Mouse (Mus musculus) left cerebral cortex, postnatal 14 days (tissue): Measurements from ENCODE around the gene Strn3. TPM values are rescaled to one million over a fixed set of nuclear protein-coding genes. Genes with fewer than 3 reads are reported as not detected.

Experiments
- DNase-seq, 2 experiments: peaks; one replicate each; pipeline ENCODE4 v3.0.0; 2021 to 2022; ENCODE audit warnings: low spot score in 2 of 2, mixed read lengths in 1 of 2
- intact Hi-C: fragments of 180-260 bp; cut with DNase I; formaldehyde crosslinking; loops from one replicate; pipeline ENCODE4 v1.15.1; 2025
- long read RNA-seq, 2 experiments: library from polyadenylated mRNA; stranded (forward); transcript quantifications; one replicate each; pipeline ENCODE4 v2.0.0; 2021
- total RNA-seq, 2 experiments: library from RNA; stranded (reverse); gene quantifications; 2 replicates each; pipeline ENCODE4 v1.2.3; 2021

The Strn3 gene
- total RNA-seq, result 10 to 100 TPM; 75.9 to 77.6 TPM
- long read RNA-seq, experiment 1, transcript Strn3-202 (16 exons, 2,791 nt), result minor isoform, 43 of 121 reads
- long read RNA-seq, experiment 1, transcript Strn3-201 (18 exons, 3,046 nt), result major isoform, 46 of 121 reads
- long read RNA-seq, experiment 1, partial matches to known transcripts, result 4 of 121 reads
- long read RNA-seq, experiment 1, other reads (novel, unspliced or antisense), result 28 of 121 reads
- long read RNA-seq, experiment 2, transcript Strn3-201 (18 exons, 3,046 nt), result minor isoform, 32 of 101 reads
- long read RNA-seq, experiment 2, transcript Strn3-202 (16 exons, 2,791 nt), result major isoform, 41 of 101 reads
- long read RNA-seq, experiment 2, partial matches to known transcripts, result 2 of 101 reads
- long read RNA-seq, experiment 2, other reads (novel, unspliced or antisense), result 26 of 101 reads

- intact Hi-C loops, result loop anchor here (5.0 kb wide), 1 partner anchor 45 kb away; no protein-coding TSS in a partner anchor
- peak; percentile 96 to 97 for DNase-seq
These were observed at the start of gene Strn3 for GRCm38 (mm10) chr12:51691845-51692632. TSS of gene Strn3 (minus strand) at chr12:51691897.

GRCm38 (mm10) chr12:51736807-51737206 lies 45.1 kb upstream of the Strn3 start:
- intact Hi-C loops, result loop anchor here (5.0 kb wide), 1 partner anchor 45 kb away; the partner anchor contains the start of genes Ap4s1 and Strn3
- peak in 1 of 2 experiments; percentile 31 for DNase-seq

GRCm38 (mm10) chr12:51736381-51736780 lies 44.7 kb upstream of the Strn3 start:
- DNase-seq, result no peak
- intact Hi-C loops, result loop anchor here (5.0 kb wide), 1 partner anchor 44 kb away; the partner anchor contains the start of genes Ap4s1 and Strn3

GRCm38 (mm10) chr12:51735840-51736271 lies 44.2 kb upstream of the Strn3 start:
- intact Hi-C loops, result loop anchor here (5.0 kb wide), 1 partner anchor 44 kb away; the partner anchor contains the start of genes Ap4s1 and Strn3
- DNase-seq, result no peak

- intact Hi-C loops, result loop anchor here (5.0 kb wide), 1 partner anchor 42 kb away; the partner anchor contains the start of genes Ap4s1 and Strn3
- DNase-seq, result no peak
These were observed 43.0 kb upstream of the Strn3 start for GRCm38 (mm10) chr12:51734605-51735211.

- DNase-seq, result no peak
- intact Hi-C loops, result no loop called here
These were observed 38.1 kb upstream of the Strn3 start for GRCm38 (mm10) chr12:51729827-51730226.

GRCm38 (mm10) chr12:51729058-51729457 lies 37.4 kb upstream of the Strn3 start:
- DNase-seq, result peak; percentile 51 to 72
- intact Hi-C loops, result no loop called here

GRCm38 (mm10) chr12:51721836-51722235 lies 30.1 kb upstream of the Strn3 start:
- no peak for DNase-seq
- intact Hi-C loops, result no loop called here

GRCm38 (mm10) chr12:51718617-51719016 lies 26.9 kb upstream of the Strn3 start:
- intact Hi-C loops, result no loop called here
- DNase-seq, result no peak

GRCm38 (mm10) chr12:51712685-51713084 lies 21.0 kb upstream of the Strn3 start:
- intact Hi-C loops, result no loop called here
- DNase-seq, result no peak

- intact Hi-C loops, result no loop called here
These were observed 18.5 kb upstream of the Strn3 start for GRCm38 (mm10) chr12:51710154-51710553.

GRCm38 (mm10) chr12:51709741-51710140 lies 18.0 kb upstream of the Strn3 start:
- peak in 1 of 2 experiments; percentile 20 for DNase-seq
- intact Hi-C loops, result no loop called here

More at GRCm38 (mm10) chr12:51710154-51710553, 18.5 kb upstream of the Strn3 start:
- DNase-seq, result no peak

GRCm38 (mm10) chr12:51708941-51709686 lies 17.4 kb upstream of the Strn3 start:
- peak; percentile 74 to 77 for DNase-seq
- intact Hi-C loops, result no loop called here

- intact Hi-C loops, result no loop called here
These were observed 15.1 kb upstream of the Strn3 start for GRCm38 (mm10) chr12:51706673-51707235.

GRCm38 (mm10) chr12:51705778-51706177 lies 14.1 kb upstream of the Strn3 start:
- intact Hi-C loops, result no loop called here
- DNase-seq, result no peak

More at GRCm38 (mm10) chr12:51706673-51707235, 15.1 kb upstream of the Strn3 start:
- DNase-seq, result no peak

GRCm38 (mm10) chr12:51704572-51704971 lies 12.9 kb upstream of the Strn3 start:
- DNase-seq, result no peak
- intact Hi-C loops, result no loop called here

GRCm38 (mm10) chr12:51703859-51704258 lies 12.2 kb upstream of the Strn3 start:
- no peak for DNase-seq

GRCm38 (mm10) chr12:51701723-51702122 lies 10.0 kb upstream of the Strn3 start:
- DNase-seq, result no peak
- intact Hi-C loops, result no loop called here

More at GRCm38 (mm10) chr12:51703859-51704258, 12.2 kb upstream of the Strn3 start:
- intact Hi-C loops, result no loop called here
